Mouse (Mus musculus): ENCODE data around the gene Sirpa.

GRCm38 (mm10) chr2:129599231-129600084, 6.8 kb downstream of the Sirpa start:
- TF ChIP-seq CTCF (conservative IDR thresholded peaks at IDR 0.05; ENCODE audit: low read length) (no peak), POU5F1 (IDR thresholded peaks at IDR 0.05; ENCODE audit: borderline replicate concordance, low read length) (no peak), NANOG (IDR thresholded peaks at IDR 0.05; ENCODE audit: borderline replicate concordance, low read length) (no peak)
